In the genomic region with DNA sequence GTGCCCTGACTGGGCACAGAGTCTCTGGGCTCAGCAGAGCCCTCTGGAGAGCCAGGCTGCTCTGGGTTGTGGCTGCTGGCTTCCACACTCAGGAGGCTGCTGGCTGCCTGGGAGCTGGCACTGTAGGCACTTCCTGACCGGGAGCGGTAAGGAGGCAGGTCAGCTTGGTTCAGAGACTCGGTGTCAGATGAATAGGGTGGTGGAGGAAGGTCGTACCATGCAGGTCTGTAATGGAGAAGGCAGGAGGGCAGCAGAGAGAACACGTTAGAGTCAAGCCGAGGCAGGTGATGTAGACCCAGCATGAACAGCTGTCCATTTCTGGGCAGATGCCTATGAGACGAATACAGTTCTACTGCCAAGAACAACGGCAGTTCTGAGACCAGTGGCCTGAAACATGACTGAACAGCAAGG, we compare ENCODE assay signal across 17 mouse cellular contexts.
DNase-seq lines count a peak whose midpoint lies in the region; ATAC-seq and TF ChIP-seq lines count a peak whose summit lies in the region.
"Had no signal": no experiment of that assay in that cellular context is flagged by ENCODE, and none has a peak within 500 bp of the region (broad histone marks: within the 10 kb centered on the region; RNA-seq: fewer than 3 reads in every experiment).

No protein-coding gene starts in this region.

- peak; percentile 80 for DNase-seq in heart, adult 11 months
- DNase-seq in heart, adult 8-10 months (ENCODE audit: low spot score): no peak
- peak; percentile 44 for DNase-seq in midbrain, postnatal 0 days (ENCODE audit: low spot score)
- no peak for DNase-seq in midbrain, embryonic 14.5 days
- peak; percentile 37 to 42 for DNase-seq in cerebellum, postnatal 14 days
- peak; percentile 12 for DNase-seq in skeletal muscle tissue, adult 2 months (ENCODE audit: low read depth, low spot score)
- no peak for DNase-seq in layer of hippocampus, adult 9-11 months
- no peak for DNase-seq in left cerebral cortex, adult 8-10 months (ENCODE audit: low spot score in 2 of 2)
- DNase-seq: gastrocnemius, postnatal 10 days; liver; lung, adult 2 months; right cerebral cortex, adult 18-20 months; thymus, postnatal 36 days had no signal

- H3K9ac ChIP-seq in midbrain, postnatal 0 days (replicated peaks; ENCODE audit: low read length, poor library complexity, severe bottlenecking): no peak overlapping the region
- H3K9ac ChIP-seq in midbrain, embryonic 14.5 days (replicated peaks; ENCODE audit: low read length): no peak overlapping the region
- H3K9ac ChIP-seq: midbrain, embryonic 12.5 days had no signal

- no peak for ATAC-seq in midbrain, postnatal 0 days (ENCODE audit: low FRiP score)
- ATAC-seq in midbrain, embryonic 14.5 days (ENCODE audit: low FRiP score, low TSS enrichment): no peak
- ATAC-seq: forebrain, embryonic 16.5 days had no signal

- no peak overlapping the region for H3K4me3 ChIP-seq in midbrain, postnatal 0 days (ENCODE audit: low read depth, low read length)
- H3K4me3 ChIP-seq in midbrain, embryonic 14.5 days (replicated peaks; ENCODE audit: low read depth, low read length): no peak overlapping the region
- H3K4me3 ChIP-seq: midbrain, embryonic 12.5 days had no signal

- no peaks in the 10 kb centered on the region for H3K27me3 ChIP-seq in midbrain, postnatal 0 days (ENCODE audit: insufficient read depth, low read length)
- H3K27me3 ChIP-seq in midbrain, embryonic 14.5 days (ENCODE audit: control insufficient read depth, insufficient read depth, low read length): no peaks in the 10 kb centered on the region
- H3K27me3 ChIP-seq: midbrain, embryonic 12.5 days had no signal

- 0 out of 2 replicates have a peak, but pooled peaks cover 2% of the 10 kb centered on the region for H3K4me1 ChIP-seq in midbrain, postnatal 0 days (ENCODE audit: insufficient read depth, low read length)
- 0 out of 2 replicates have a peak, but pooled peaks cover 13% of the 10 kb centered on the region for H3K4me1 ChIP-seq in midbrain, embryonic 14.5 days (ENCODE audit: control insufficient read depth, insufficient read depth, low read length)

- H3K27ac ChIP-seq in midbrain, postnatal 0 days (ENCODE audit: low read depth, low read length): no peak overlapping the region
- H3K27ac ChIP-seq in midbrain, embryonic 14.5 days (replicated peaks; ENCODE audit: low read depth, low read length): no peak overlapping the region
- H3K27ac ChIP-seq: macrophage; midbrain, embryonic 12.5 days had no signal

- H3K36me3 ChIP-seq in midbrain, postnatal 0 days (ENCODE audit: insufficient read depth, low read length): 0 out of 2 replicates have a peak, but pooled peaks cover 5% of the 10 kb centered on the region
- H3K36me3 ChIP-seq in midbrain, embryonic 14.5 days (ENCODE audit: control insufficient read depth, insufficient read depth, low read length): peaks cover 24% of the 10 kb centered on the region
- H3K36me3 ChIP-seq: G1E had no signal

- H3K4me2 ChIP-seq in midbrain, postnatal 0 days (ENCODE audit: low read depth, low read length, poor library complexity, severe bottlenecking): no peak overlapping the region
- no peak overlapping the region for H3K4me2 ChIP-seq in midbrain, embryonic 14.5 days (ENCODE audit: low read length)
- H3K4me2 ChIP-seq: midbrain, embryonic 12.5 days had no signal

- WGBS in midbrain, postnatal 0 days: 85% methylated on average over 8 of the region's 8 CpGs
- WGBS in midbrain, embryonic 14.5 days: 96% methylated on average over 8 of the region's 8 CpGs

- no peaks in the 10 kb centered on the region for H3K9me3 ChIP-seq in midbrain, postnatal 0 days (ENCODE audit: low read length)
- H3K9me3 ChIP-seq in midbrain, embryonic 14.5 days (ENCODE audit: control insufficient read depth, low read length): no peaks in the 10 kb centered on the region
- H3K9me3 ChIP-seq: G1E; midbrain, embryonic 12.5 days had no signal

- TF ChIP-seq CTCF in midbrain, postnatal 0 days (IDR thresholded peaks at IDR 0.05): no peak

Comparison
In these comparisons a context has a peak if more than half of its experiments do, and no peak if none do; other contexts are left out.
1. DNase-seq: peak in heart, adult 11 months (single experiment), midbrain, postnatal 0 days (single experiment), cerebellum, postnatal 14 days (2 of 2) and skeletal muscle tissue, adult 2 months (single experiment); none in heart, adult 8-10 months (single experiment), midbrain, embryonic 14.5 days (single experiment), layer of hippocampus, adult 9-11 months (single experiment) and left cerebral cortex, adult 8-10 months (0 of 2).